Mouse (Mus musculus): ENCODE measurements around the gene Sct.

The Sct gene

GRCm38 (mm10) chr7:141278766-141279590 lies at the start of gene Sct:
TSS of gene Sct (minus strand) at chr7:141279133.
- peak; percentile 63 for DNase-seq

DNA sequence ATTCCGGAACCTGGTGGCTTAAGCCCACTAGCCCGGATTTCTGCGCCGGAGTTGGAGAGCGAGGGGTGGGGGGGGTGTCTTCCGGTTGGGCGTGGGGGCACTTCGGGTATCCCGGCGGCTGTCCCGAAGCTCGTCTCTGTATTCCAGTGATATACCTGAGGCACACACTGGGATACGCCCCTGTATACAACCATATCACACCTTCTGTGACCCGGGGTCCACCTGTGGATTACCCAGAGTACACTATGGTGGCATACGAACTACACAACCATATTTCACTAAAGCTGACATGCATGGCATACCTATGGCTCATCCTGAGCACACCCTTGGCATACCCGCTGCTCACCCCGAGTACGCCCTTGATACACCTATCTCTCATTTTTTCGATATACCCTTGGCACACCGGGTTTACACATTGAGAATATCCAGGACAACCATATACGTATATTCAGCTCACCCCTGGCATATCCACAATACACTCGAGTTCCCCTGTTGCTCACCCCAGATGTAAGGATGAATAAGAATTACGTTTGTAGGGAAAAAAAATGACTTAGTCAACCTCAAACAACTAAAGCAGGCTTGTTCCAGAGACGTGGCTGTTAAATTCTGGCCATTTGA lies 49.5 kb upstream of the Sct start:
- DNase-seq: peak; percentile 82

- DNase-seq: peak; percentile 100
These were observed 48.8 kb upstream of the Sct start, which contains the start of the genes Deaf1 and Tmem80 for GRCm38 (mm10) chr7:141327469-141328372. TSS of gene Deaf1 (minus strand) at chr7:141327690. TSS of gene Tmem80 (plus strand) at chr7:141327739.

DNA sequence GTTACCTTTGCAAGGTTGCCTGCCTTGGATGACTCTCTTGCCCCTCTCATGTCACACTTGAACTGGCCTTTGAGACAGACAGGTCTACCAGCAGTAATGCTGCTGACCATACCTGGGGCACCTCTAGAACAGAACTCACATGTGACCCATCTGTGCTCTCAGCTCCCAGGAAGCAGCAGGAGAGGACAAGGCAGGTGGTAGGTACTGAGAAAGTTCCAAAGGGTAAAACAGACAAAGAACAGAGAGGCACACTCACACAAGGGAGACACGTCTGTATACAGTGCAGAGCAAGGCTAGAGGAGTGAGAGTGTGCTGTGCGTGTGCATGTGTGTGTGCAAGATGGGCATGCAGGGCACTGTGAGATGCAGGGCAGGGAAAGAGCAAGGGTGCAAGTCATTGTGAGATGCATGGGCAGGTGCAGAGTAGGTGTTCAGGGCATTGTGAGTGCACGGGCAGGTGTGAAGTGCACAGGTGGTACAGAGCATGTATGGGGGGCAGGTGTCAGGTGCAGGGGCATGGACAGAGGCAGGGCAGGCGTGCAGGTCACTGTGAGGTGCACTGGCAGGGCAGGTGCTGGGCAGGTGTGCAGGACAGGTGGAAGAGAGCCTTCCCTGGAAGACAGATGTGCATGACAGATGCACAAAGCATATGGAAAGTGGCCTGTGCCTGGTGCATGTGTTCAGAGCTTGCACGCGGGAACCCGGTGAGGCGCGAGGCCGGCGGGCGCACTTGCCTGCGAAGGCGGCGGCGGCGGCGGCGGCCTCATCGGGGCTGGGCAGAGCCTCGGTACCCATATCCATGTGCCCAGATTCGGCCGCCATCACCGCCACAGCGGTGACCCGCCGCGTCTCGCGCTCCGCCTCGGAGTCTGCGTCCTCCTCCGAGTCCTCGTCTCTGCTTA lies 47.9 kb upstream of the Sct start:
- peak; percentile 75 for DNase-seq

DNA sequence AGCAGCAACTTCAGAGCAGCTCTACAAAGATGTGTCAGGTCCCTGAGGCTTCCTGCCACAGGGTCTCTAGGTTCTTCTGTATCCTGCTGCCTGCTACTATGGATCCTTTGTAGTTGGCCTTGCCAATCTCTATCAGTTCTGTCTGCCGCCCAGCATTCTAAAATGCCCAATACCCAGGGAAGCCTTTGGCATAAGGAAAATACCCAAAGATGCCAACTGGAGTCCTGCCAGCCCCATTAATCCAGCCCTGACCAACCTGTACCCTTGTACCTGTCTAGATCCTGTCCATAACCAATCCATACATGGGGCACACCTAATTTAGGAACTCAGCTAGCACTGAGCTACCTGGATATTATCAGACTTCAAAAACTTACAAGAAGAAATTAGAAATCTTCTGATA lies 45.8 kb upstream of the Sct start:
- DNase-seq: no peak

- no peak for DNase-seq
These were observed 40.5 kb upstream of the Sct start for GRCm38 (mm10) chr7:141319446-141319845.

DNA sequence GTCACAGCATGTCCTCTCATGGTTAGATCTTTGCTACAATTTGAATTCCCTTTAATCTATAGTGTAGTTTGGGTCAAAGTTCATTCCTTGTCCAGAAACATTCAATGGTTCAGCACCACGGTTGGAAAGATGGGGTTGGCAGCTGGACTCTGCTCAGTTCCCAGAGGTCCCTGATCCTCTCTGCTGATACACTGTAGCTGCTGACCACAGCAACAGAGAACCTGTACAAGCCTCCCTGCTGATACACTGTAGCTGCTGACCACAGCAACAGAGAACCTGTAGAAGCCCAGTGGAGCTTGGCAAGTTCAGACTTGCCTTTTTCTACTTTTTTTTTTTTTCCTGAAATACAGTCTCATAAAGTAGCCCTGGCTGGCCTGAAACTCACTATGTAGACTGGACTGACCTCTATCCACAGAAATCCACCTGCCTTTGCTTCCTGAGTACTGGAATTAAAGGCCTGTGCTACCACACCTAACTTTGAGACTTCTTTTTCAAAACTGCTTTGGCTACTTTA lies 38.7 kb upstream of the Sct start:
- DNase-seq: no peak

- DNase-seq: no peak
These were observed 37.0 kb upstream of the Sct start for GRCm38 (mm10) chr7:141315974-141316373.

DNA sequence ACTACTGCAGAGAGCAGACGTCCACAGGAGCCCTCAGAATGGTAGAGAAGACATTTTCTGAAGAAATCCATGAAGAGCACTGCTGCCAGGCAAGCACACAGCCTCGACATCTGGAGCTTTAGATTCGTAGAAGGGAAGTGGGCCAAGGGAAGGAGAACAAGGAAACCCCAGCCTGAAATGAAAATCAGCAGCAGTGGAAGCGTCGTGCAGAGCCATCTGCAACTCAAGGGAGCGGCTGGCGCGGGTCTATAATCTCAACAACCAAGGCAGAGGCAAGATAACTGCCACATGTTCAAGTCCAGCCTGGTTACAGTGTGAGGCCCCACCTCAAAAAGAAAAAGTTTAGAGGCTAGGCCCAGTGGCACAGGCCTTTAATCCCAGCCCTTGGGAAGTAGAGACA lies 36.1 kb upstream of the Sct start:
- no peak for DNase-seq

- no peak for DNase-seq
These were observed 35.5 kb upstream of the Sct start for GRCm38 (mm10) chr7:141314416-141314815.

GRCm38 (mm10) chr7:141304537-141304936 lies 25.6 kb upstream of the Sct start:
- DNase-seq: no peak

GRCm38 (mm10) chr7:141302702-141303268 lies 23.9 kb upstream of the Sct start:
- DNase-seq: no peak

GRCm38 (mm10) chr7:141301386-141301785 lies 22.5 kb upstream of the Sct start:
- DNase-seq: peak; percentile 83

DNA sequence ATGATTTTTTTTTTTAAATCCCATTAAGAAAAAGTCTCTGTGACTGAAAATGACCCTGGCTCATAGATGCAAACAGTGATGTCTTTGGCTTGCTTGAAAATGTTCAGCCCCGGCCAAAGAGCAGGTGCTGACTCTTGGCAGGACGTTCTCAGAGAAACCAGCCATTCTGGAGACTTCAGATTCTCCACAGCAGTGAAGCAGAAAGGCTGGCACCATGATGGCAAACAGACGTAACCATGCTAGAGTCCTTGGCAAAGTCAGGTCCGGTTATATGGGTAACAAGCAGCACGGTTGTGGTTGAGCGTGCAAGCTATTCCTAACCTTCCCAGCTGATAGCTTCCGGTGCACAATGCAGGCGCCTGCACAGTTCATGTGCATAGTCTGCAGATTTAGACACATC lies 20.2 kb upstream of the Sct start:
- peak; percentile 89 for DNase-seq

GRCm38 (mm10) chr7:141297926-141298650 lies 19.2 kb upstream of the Sct start:
- no peak for DNase-seq

DNA sequence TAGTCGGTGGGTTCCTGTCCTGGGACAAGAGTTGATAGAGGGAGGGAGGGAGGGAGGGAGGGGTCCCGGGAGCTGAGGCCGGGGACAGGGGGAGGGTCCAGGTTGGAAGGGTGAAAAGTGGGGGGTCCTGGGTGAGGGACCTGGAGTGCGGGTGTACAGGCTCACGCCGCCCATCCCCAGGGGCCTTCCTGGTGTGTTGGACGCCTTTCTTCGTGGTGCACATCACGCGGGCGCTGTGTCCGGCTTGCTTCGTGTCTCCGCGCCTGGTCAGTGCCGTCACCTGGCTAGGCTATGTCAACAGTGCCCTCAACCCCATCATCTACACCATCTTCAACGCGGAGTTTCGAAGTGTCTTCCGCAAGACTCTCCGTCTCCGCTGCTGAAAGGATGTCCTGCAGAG lies 15.5 kb upstream of the Sct start:
- DNase-seq: no peak

- no peak for DNase-seq
These were observed 15.0 kb upstream of the Sct start for GRCm38 (mm10) chr7:141293852-141294471.

DNA sequence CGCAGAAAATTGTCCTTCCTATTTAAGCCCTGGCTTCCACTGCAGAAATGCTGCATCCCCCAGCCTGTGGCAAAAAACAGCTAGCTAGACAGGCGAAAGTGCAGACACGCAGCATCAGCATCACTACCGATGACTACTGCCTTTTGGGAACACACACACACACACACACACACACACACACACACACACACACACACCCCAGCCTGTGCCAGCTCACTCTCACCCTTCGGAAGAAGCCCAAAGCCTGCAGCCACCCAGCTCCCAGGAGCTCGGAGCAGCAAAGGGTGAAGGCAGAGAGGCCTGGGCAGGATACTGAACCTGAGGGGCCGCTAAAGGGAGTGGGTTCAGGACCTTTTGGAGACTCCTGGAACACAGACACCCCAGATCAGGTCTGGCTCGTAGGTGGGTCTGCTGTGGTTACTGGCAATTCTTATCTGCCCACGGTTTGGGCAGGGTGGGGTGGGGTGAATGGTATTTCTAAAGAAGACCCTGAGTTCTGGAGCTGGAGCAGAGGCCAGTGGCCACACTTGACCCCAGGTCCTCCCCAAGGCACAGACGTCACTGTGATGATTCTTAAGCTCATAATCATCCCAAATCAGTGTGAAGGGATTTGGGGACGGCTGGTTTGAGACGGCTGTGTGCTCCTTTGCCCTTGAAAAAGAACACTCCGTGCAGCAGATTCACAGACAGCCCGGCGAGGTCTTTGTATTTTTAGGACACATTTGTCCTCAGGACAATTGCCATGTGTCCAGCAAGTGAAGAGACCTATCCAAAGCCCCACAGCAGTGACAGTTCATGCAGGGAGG lies 13.9 kb upstream of the Sct start:
- no peak for DNase-seq

DNA sequence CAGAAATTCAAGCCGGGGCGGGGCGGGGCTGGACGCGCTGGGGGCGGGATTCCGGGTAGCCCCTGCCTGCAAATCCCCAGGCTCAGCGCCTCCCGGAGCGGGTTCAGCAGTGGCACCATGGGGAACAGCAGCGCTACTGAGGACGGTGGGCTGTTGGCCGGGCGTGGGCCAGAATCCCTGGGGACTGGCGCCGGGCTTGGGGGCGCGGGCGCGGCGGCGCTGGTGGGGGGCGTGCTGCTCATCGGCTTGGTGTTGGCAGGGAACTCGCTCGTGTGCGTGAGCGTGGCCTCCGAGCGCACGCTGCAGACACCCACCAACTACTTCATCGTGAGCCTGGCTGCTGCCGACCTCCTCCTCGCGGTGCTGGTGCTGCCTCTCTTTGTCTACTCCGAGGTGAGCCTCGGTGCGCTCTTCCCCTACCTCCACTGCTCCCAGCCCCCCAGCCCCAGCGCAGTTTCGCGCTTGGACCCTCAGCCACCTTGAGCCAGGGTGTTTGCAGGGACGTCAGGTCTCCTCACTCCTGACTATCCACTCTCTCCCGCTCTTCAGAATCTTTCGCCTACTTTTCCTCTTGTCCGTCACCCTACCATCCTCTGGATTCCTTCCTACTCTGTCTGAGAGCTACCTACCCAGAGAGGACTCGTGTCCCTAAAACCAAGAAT lies 13.1 kb upstream of the Sct start, which contains the start of gene Drd4:
TSS of gene Drd4 (plus strand) at position 86 of the 662 bp plus-strand sequence.
- no peak for DNase-seq
